In genomic region chr12:17795660-17796278, GRCm38 (mm10) we compare ENCODE assay signal across 7 mouse cellular contexts.
DNase-seq lines count a peak whose midpoint lies in the region; ATAC-seq and TF ChIP-seq lines count a peak whose summit lies in the region.

No protein-coding gene starts in this region.

- no peak for TF ChIP-seq EP300 in ES-Bruce4 (IDR thresholded peaks at IDR 0.05; ENCODE audit: insufficient read depth, low read depth, low read length)

- no peak overlapping the region for H3K9ac ChIP-seq in ES-Bruce4 (ENCODE audit: low read depth, poor library complexity, severe bottlenecking)

- peak; percentile 59 for ATAC-seq in activated CD4-positive, CD25-positive, alpha-beta regulatory T cell, adult 4 months
- peak; percentile 50; the same call in 1 of the 2 replicates for ATAC-seq in common myeloid progenitor, adult 5-6 weeks (replicated peaks; ENCODE audit: low read depth, poor library complexity, severe bottlenecking)

- no peak overlapping the region for H3K4me3 ChIP-seq in ES-Bruce4 (ENCODE audit: low read depth, low read length)

- H3K4me1 ChIP-seq in ES-Bruce4 (ENCODE audit: control insufficient read depth, insufficient read depth, low read length): no peaks in the 10 kb centered on the region

- no peak overlapping the region for H3K27ac ChIP-seq in ES-Bruce4 (ENCODE audit: insufficient read depth, low read length)

- no peaks in the 10 kb centered on the region for H3K27me3 ChIP-seq in ES-Bruce4 (ENCODE audit: control insufficient read depth, insufficient read depth, low read length, poor library complexity, severe bottlenecking)

- DNase-seq in heart, postnatal 4 days: peak; percentile 74
- DNase-seq in layer of hippocampus, adult 8-10 months (ENCODE audit: low spot score in 2 of 2): peak; percentile 28 to 56
- DNase-seq in lung, postnatal 25 days (ENCODE audit: low spot score): peak; percentile 65
- DNase-seq in right cerebral cortex, postnatal 4 days: peak; percentile 77

- H3K36me3 ChIP-seq in ES-Bruce4 (ENCODE audit: control insufficient read depth, insufficient read depth, low read length, poor library complexity, severe bottlenecking): no peaks in the 10 kb centered on the region

- H3K9me3 ChIP-seq in ES-Bruce4 (replicated peaks; ENCODE audit: control insufficient read depth, insufficient read depth, low read length, poor library complexity, severe bottlenecking): peaks cover 16% of the 10 kb centered on the region

- TF ChIP-seq POLR2A in ES-Bruce4 (IDR thresholded peaks at IDR 0.05; ENCODE audit: insufficient read depth, low read length): no peak

- TF ChIP-seq CTCF in ES-Bruce4 (IDR thresholded peaks at IDR 0.05; ENCODE audit: low read depth, low read length): peak; percentile 49
